Mouse (Mus musculus) hindbrain, embryonic 12.5 days (tissue): Measurements from ENCODE around the gene Slc25a3. TPM values are rescaled to one million over a fixed set of nuclear protein-coding genes. Genes with fewer than 3 reads are reported as not detected.

Source experiments
- ATAC-seq: fragments of 200-750 bp; cut with Nextera tagmentation; 2 replicates; pipeline ENCODE4 v1.8.0; 2017; ENCODE audit warnings: moderate TSS enrichment; ENCODE audit not compliant: low FRiP score
- H3K27ac ChIP-seq: fragments of 300-500 bp; sonication (generic); 2 replicates; pipeline ENCODE4 v1.5.1; 2016; ENCODE audit warnings: mild to moderate bottlenecking
- H3K27me3 ChIP-seq: fragments of 300-500 bp; sonication (generic); 2 replicates; pipeline ENCODE4 v1.6.1; 2016; ENCODE audit warnings: mild to moderate bottlenecking
- H3K36me3 ChIP-seq: fragments of 300-500 bp; sonication (generic); 2 replicates; pipeline ENCODE4 v1.6.1; 2016; ENCODE audit warnings: mild to moderate bottlenecking
- H3K4me1 ChIP-seq: fragments of 300-500 bp; sonication (generic); 2 replicates; pipeline ENCODE4 v1.6.1; 2016
- H3K4me2 ChIP-seq: fragments of 300-500 bp; sonication (generic); replicated peaks from 2 replicates; pipeline ENCODE4 v1.6.1; 2016; ENCODE audit warnings: mild to moderate bottlenecking
- H3K4me3 ChIP-seq: fragments of 300-500 bp; sonication (generic); 2 replicates; pipeline ENCODE4 v1.5.1; 2016; ENCODE audit warnings: mild to moderate bottlenecking
- H3K9ac ChIP-seq: fragments of 300-500 bp; sonication (generic); 2 replicates; pipeline ENCODE4 v1.6.1; 2016; ENCODE audit warnings: mild to moderate bottlenecking, moderate library complexity
- H3K9me3 ChIP-seq: fragments of 300-500 bp; sonication (generic); replicated peaks from 2 replicates; pipeline ENCODE4 v1.6.1; 2016; ENCODE audit warnings: mild to moderate bottlenecking
- WGBS: fragments of 180-500 bp; shearing (Covaris S2); methylation state at CpG from one replicate; pipeline ENCODE4 v1.1.7; 2016; 5-methylcytosine and 5-hydroxymethylcytosine counted together
- polyA plus RNA-seq: library from polyadenylated mRNA; unstranded; fragments of >200 nt; fragmentation: Nextera tagmentation; extraction: Ambion mirVana; gene quantifications from 2 replicates; pipeline ENCODE4 v1.2.1, GENCODE M21; 2016

The Slc25a3 gene
- polyA plus RNA-seq, 1 experiment from 2014 or later, result 390 TPM

- Histone ChIP-seq H3K27ac (no peak overlapping the region), H3K36me3 (peaks cover 33% of the 10 kb centered on the region), H3K4me1 (no peaks in the 10 kb centered on the region), H3K9me3 (no peaks in the 10 kb centered on the region), H3K27me3 (no peaks in the 10 kb centered on the region), H3K9ac (no peak overlapping the region), H3K4me2 (no peak overlapping the region), H3K4me3 (no peak overlapping the region)
- 91% methylated on average over 3 of the region's 3 CpGs for WGBS
- ATAC-seq, result no peak
Measured at GRCm38 (mm10) chr10:91073345-91073744, 50.5 kb downstream of the Slc25a3 start.

GRCm38 (mm10) chr10:91071768-91072167 is 52.1 kb downstream of the Slc25a3 start:
- Histone ChIP-seq H3K4me3 (no peak overlapping the region), H3K4me1 (no peaks in the 10 kb centered on the region), H3K9me3 (no peaks in the 10 kb centered on the region), H3K4me2 (no peak overlapping the region), H3K27ac (no peak overlapping the region), H3K27me3 (no peaks in the 10 kb centered on the region), H3K36me3 (peaks cover 30% of the 10 kb centered on the region), H3K9ac (no peak overlapping the region)
- 64% methylated on average over 1 of the region's 1 CpGs for WGBS
- no peak for ATAC-seq

Other genes starting within 250 kb of the Slc25a3 start
- 34.3 and 35.9 TPM in 2 replicates for gene Apaf1, start 41.3 kb downstream of the Slc25a3 start, polyA plus RNA-seq
- gene Ikbip, start 41.1 kb downstream of the Slc25a3 start, polyA plus RNA-seq, result 26.8 and 37.6 TPM in 2 replicates
- 298 and 322 TPM in 2 replicates for gene Tmpo, start 57.3 kb upstream of the Slc25a3 start, polyA plus RNA-seq